Mouse (Mus musculus) 3134 (cell line): Measurements from ENCODE around the gene Clec10a.
"Not testable (repeated sequence)": the region's sequence is repeated elsewhere in the genome, so short reads cannot be mapped to it uniquely, and the experiment has no call there.

Experiments used
- DNase-seq: peaks from one replicate; pipeline ENCODE4 v3.0.0-alpha.2; 2011; ENCODE audit warnings: low spot score; ENCODE audit not compliant: insufficient read length; ENCODE audit errors: extremely low read depth

Clec10a gene

DNA sequence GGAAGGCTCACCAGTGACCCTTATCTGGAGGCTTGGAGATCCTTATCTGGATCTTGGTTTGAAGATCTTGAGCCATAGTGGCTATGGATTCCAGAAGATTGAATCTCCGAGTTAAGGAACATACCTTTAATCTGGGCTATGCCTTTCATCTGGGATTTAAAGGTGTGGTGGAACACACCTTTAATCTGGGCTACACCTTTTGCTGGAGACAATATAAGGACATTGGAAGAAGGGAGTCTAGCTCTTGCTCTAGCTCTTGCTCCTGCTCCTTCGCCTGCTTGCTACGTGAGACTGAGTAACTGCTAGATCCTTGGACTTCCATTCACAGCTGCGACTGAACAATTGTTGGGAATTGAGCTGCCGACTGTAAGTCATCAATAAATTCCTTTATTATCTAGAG is at the start of gene Clec10a:
Clec10a (plus strand) TSS at position 301 of the 400 bp plus-strand sequence.
- not testable (repeated sequence) for DNase-seq

DNA sequence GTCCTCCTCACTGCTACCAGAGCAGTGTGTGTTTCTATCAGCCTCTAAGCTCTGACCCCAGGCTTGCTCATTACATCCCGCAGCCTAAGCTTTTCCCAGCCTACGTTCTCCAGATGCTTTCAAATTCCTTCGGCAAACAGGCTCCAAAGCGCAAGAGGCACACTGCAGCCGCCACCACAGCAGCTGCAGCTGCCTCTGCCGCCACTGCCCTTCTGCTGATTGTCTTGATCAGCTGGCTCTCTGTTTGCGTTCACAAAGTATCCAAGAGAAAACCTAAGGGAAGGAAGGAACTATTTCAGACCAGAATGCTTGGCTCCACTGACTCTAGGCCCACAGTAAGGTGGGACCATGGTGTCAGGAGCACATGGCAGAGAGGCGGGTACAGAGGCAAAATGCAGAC is 48.9 kb upstream of the Clec10a start:
- peak; percentile 32 for DNase-seq

DNA sequence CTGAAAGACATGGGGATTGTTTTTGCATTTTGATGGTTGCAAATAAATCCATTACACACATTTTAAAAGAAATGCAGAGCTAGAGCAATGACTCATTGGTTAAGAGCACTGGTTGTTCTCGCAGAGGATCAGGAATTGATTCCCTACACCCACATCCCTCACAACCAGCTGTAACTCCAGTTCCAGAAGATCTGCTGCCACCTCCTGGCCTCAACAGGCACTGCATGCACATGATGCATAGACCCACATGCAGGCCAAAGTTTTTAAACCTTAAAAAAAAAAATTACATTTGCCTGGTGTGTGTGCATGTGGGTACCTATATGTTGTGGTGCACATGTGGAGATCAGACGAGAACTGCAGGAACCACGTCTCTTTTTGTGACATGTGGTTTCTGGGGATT is 45.9 kb upstream of the Clec10a start:
- no peak for DNase-seq

DNA sequence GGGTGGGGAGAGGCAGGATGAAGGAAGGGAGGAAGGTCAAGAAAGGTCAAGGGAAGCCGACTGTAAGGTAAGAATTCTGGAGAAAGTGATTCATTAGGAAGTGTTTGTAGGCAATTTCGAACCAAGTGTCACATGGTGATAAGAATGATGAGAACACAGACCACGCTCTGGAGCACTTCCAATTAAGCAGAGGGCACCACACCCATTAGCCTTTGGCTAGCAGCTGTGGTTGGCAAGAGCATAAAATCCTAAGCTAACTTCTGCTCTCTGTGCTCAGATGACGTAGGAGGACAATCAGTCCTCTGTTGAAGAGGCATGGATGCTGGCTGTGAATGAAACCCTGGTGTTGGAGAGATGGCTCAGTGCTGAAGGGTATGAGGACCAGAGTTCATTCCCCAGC is 41.4 kb upstream of the Clec10a start:
- peak; percentile 35 for DNase-seq

DNA sequence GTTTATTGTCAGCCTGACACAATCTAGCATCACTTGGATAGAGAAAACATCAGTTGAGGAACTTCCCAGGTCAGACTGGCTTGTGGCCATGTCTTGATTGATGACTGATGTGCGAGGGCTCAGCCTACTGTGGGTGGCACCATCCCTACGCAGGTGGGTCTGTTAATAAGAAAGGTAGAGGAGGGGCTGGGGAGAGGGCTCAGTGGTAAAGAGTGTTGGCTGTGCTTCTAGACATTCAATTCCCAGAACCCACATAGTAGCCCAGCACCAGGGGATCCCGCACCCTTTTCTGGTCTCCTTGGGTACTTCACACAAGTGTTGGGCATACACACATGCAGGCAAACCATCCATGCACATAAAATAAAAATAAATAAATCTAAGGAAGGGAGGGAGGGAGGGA is 40.1 kb upstream of the Clec10a start:
- DNase-seq: no peak

DNA sequence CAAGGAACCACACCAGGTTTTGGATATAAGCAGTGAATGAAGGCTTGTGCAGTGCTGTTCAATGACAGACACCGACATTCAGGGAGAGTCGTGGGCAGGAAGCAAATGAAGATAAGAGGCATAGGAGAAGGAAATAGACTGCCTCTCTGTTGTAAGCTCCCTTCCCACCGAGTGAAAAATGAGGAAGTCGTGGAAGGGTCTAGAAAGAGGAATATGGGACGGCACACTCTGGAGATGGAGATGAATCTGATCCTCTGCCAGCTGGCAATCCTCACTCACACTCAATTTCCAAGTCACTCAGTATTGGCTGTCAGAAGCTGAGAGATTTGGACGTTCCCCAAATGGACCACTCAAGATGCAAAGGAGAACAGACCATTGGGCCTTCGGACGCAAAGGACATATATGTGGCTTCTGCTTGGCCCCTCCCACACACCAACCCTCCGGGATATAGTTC is 26.0 kb upstream of the Clec10a start, which contains the start of gene Mgl2:
Mgl2 (plus strand) TSS at position 404 of the 454 bp plus-strand sequence.
- DNase-seq: no peak

DNA sequence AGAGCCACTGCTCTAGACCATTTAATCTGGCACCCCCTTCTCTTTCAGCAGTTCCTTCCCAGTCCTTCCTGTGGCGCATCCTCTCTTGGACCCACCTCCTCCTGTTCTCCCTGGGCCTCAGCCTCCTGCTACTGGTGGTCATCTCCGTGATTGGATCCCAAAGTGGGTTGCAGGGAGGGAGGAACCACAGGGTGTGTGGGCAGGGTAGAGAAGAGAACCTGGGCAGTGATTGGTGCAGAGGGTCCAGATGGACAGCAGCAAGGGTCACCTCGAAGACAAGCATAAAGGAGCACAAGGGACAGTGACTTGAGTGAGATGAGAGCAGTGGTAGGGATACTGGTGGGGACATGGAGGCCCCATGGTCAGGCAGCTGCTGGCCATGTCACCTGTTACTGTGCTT is 21.0 kb upstream of the Clec10a start:
- DNase-seq: not testable (repeated sequence)

DNA sequence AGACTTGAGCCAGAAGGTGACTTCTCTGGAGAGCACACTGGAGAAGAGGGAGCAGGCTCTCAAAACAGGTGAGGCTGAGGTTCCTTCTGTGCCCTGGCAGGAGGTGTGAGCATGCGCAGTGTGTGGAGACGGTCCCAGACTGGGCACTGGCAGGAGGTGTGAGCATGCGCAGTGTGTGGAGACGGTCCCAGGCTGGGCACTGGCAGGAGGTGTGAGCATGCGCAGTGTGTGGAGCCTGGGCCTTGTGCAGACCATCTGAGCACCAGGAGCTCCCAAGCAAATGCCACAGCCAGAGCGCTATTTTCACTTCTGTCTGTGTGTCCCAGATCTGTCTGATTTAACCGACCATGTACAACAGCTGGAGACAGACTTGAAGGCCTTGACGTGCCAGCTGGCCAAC is 20.1 kb upstream of the Clec10a start:
- DNase-seq: not testable (repeated sequence)

DNA sequence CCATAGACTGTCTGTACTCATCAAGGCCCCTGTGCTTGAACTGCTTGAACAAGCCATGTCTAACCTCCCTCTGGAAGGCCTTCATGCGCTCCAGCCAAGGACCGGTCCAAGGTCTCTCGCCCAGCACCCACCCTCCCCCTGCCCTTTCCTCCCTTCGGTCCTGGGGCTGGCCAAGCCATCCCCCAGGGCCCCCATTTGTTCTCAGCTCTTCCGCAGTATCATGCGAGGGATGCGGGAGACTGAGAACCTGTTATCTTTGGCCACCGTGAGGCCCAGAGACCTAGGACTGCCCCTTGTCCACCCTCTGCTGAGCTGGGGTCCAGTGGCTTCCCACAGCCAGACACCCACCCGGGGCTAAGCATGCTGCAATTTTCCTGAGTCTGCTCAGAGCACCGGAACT is 16.8 kb upstream of the Clec10a start:
- no peak for DNase-seq

DNA sequence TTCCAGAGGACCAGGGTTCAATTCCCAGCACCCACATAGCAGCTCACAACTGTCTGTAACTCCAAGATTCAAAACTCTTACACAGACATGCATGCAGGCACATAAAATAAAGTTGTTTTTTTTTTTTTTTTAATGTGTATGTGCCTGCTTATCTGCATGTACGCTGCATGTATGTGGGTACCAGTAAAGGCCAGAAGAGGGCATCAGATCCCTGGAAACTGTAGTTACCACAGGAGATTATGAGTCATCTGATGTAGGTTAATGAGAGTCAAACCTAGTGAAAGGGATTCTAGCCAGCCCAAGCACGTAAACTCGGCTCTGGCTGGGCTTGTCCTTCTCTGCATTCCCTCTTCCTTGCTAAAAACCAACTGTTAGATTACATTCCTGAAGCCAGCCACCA is 4.9 kb upstream of the Clec10a start:
- peak; percentile 56 for DNase-seq

DNA sequence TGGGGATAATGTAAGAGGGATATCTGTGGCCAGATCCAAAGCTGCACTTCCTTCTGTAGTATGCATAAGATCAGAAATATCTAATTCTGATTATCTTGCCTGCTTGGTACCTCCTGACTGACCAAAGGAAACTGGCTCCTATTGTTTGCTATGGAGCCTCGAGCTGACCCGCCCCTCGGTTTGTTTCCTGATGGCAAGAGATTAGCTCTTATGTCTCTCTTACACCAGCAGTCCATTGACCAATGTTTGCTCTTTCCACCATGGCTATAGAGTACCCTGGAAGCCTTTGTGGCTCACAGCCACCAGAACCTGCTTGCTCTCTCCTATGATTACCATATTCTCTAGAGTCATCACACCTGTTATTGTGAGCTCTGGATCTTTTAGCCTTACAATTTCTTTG is 6.3 kb downstream of the Clec10a start:
- no peak for DNase-seq

DNA sequence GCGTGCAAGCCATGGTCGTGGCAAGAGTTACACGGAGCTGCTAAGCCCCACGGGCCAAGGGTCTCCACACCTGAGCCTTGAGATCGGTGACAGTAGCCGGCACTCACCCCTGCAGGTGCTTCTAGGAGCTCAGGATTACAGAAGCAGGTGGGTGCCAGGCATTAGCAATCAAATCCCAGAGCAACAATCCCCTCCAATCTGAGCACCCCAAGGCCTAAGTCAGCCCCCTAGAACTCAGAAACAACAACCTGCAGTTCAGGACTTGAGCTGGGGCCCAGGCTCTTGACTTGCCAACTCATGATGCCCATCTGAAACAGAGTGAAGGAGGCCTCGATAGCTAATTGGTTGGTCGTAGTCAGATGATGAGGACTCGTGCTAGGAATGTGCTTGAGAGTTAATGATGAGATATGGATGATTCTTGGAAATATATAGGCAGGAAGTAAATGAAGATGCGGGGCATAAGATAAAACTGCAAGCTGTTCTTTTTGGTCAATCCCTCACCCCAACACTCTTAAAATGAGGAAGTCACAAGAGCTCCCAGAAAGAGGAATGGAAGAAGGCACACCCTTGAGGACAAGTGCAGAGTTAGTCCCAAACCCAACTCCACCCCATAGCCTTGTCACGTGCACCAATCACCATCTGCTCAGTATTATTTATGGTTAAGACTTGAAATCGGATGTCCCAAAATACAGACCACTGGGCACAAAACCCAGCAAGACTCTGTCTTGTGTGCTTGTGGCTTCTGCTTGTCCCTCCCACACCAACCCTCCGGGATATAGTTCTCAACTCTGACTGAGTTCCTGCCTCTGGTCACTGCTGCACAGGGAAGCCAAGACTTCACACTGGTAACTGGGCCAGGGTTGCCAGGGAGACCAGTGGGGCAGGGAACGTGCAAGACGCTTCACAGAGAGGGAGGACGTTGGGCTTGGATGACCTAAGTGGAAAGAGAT is 10.2 kb downstream of the Clec10a start:
- DNase-seq: no peak

DNA sequence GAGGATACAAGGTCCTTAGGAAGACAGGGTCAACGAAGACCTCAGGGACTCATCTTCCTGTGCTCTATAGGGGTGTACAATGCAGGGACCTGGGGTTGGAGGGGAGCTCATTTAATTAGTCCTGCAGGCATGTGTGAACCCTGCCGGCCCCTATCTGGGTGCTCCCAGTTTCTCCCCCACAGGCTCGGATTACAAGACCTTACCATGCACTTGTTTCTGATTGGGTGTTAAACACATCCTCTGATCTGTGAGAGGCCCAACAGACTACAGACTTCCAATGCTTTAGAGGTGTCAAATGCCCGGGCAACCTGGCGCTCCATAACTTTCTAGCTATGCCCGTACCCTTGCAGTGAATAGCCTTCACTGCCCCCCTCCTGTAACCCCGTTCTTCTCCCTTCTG is 12.1 kb downstream of the Clec10a start:
- no peak for DNase-seq

DNA sequence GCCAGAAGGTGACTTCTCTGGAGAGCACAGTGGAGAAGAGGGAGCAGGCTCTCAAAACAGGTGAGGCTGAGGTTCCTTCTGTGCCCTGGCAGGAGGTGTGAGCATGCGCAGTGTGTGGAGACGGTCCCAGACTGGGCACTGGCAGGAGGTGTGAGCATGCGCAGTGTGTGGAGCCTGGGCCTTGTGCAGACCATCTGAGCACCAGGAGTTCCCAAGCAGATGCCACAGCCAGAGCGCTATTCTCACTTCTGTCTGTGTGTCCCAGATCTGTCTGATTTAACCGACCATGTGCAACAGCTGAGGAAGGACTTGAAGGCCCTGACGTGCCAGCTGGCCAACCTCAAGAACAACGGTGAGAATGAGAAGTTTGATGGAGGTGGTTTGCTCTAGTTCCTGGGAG is 13.5 kb downstream of the Clec10a start:
- DNase-seq: not testable (repeated sequence)

DNA sequence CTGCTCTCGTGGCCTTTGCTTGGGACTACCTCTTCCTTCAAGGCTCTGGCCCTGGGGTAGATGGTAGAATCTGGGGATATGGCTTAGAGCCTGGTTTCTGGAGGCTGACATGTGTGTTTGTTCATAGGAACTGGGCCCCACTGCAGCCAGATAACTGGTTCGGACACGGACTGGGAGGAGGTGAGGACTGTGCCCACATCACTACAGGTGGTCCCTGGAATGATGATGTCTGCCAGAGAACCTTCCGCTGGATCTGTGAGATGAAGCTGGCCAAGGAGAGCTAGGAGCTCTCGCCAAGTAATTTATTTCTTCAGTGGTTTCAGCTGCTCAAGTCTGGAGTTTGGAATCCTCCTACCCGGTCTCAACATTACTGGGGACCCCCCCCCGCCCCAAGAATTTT is 14.3 kb downstream of the Clec10a start:
- no peak for DNase-seq

DNA sequence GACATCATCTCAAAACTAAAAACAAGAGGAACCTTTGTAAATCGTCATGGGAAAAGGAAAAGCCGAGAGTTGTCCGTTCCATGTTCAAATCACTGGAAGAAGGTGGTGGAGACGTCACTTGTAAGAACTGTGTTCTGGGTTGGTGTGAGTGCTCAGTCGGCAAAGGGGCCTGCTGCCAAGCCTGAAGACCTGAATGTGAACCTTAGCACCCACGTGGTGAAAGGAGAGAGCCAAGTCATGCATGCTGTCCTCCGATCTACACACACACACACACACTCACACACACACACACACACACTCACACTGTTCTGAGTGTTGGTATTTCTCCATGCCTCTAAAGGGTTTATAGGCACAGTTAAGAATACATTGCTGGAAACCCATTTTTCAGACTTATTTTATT is 15.2 kb downstream of the Clec10a start:
- DNase-seq: no peak

DNA sequence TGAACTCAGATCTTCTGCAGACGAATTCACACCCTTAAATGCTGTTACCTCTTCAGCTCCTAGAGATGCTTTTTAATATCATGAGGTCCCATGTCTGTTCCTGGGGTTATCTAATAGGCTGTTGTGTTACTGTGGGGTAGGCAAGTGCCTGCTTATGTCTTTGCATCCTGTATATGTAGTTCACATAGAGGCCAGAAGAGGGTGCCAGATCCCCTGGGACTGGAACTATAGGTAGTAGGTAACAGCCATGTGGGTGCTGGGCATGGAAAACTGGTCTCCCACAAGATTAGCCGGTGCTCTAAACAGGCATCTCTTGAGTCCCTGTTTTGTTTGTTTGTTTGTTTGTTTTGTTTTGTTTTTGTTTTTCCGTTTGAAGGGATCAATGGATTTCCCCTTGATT is 15.8 kb downstream of the Clec10a start:
- peak; percentile 32 for DNase-seq

DNA sequence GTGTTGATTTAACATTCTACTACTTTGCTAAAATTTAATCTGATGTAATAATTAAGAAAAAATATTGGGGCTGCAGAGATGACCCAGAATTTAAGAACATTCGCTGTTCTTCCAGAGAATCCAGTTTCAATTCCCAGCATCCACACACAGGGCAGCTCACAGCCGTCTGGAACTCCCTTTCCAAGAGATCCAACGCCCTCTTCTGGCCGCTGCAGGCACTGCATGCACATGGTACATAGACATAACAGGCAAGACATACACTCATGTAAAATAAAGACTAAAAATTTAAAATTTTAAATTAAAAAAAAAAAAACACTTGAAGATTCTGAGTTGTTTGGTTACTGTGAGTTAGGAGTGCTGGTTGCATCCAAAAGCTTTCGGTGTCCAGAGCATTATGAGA is 16.3 kb downstream of the Clec10a start:
- DNase-seq: no peak

DNA sequence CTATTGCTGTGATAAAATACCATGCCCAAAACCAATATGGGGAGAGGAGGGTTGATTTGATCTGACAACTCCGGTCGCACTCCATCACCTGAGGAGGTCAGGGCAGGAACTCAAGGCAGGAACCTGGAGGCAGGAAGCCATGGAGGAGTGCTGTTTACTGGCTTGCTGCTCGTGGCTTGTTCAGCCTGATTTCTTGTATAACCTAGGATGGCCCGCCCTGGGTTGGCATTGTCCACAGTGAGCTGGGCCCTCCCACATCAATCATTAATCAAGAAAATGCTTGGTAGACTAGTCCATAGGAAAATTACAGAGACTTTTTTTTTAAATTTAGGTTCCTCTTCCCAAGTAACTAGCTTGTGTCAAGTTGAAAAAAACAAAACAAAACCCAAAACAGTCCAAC is 18.5 kb downstream of the Clec10a start:
- no peak for DNase-seq

DNA sequence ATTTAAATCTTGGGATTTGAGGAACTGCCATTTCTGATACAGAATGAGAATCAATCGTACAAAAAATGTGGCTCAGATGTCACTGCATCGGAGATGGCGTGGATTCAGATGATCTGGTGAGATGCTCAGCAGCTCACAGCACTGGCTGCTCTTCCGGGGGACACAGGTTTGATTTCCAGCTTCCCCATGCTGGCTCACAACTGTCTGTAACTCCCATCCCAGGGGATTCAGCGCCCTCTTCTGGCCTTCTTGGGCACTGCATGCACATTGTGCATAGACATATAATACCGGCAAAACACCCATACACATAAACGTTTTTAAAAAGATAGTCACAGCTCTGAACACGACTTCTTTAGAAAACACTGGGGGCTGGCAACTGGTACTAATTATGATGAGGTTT is 21.6 kb downstream of the Clec10a start:
- DNase-seq: no peak

DNA sequence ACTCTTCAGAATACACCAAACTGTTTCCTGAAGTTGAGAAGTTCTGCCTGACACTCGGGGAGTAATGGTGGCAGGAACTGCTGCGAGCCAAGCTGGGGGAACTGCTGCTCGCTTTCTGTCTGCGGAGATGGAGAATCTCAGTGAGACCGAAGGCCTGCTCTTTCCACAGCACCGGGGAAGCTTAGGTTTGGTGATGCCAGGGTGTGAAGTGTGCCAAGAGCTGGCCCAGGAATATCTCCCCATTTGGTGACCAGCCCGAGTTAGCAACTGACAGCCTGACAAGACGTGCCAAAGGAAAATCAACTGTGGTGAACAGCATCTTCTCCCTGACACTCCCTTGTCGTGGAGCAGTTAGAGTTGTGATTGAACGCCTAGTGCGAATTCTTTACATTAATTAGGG is 22.3 kb downstream of the Clec10a start:
- DNase-seq: no peak

DNA sequence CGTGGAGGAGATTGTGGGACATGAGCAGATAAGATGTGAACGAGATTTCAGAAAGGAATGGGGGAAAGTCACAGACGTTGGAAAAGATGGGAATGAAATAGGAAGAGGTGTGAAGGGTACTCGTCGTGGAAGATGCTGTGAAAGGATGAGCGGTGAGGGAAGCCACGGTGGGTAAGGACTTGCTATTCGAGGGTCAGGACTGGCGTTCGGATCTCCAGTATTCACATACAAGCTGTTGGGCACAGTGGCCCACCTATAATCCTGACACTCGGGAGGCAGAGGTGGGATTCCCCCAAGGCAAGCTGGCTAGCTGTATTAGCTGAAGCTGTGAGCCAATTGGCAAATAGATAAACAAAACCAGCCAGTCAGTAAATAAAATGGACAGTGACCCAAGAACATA is 22.8 kb downstream of the Clec10a start:
- DNase-seq: no peak
